Mouse (Mus musculus) embryonic facial prominence, embryonic 10.5 days (tissue): Measurements from ENCODE around the gene Serf1. TPM values are rescaled to one million over a fixed set of nuclear protein-coding genes. Genes with fewer than 3 reads are reported as not detected.
"Not testable (repeated sequence)": the region's sequence is repeated elsewhere in the genome, so short reads cannot be mapped to it uniquely, and the experiment has no call there.

Source experiments
- DNase-seq: peaks from one replicate; pipeline ENCODE4 v3.0.0-alpha.2; 2017; ENCODE audit warnings: low spot score
- H3K27ac ChIP-seq: fragments of 300-500 bp; sonication (generic); replicated peaks from 2 replicates; pipeline ENCODE4 v1.5.1; 2016; ENCODE audit warnings: mild to moderate bottlenecking
- H3K27me3 ChIP-seq: fragments of 300-500 bp; sonication (generic); replicated peaks from 2 replicates; pipeline ENCODE4 v1.6.1; 2016; ENCODE audit warnings: low read depth, mild to moderate bottlenecking; ENCODE audit not compliant: poor library complexity, severe bottlenecking
- H3K36me3 ChIP-seq: fragments of 300-500 bp; sonication (generic); replicated peaks from 2 replicates; pipeline ENCODE4 v1.6.1; 2016; ENCODE audit warnings: mild to moderate bottlenecking, moderate library complexity
- H3K4me1 ChIP-seq: fragments of 300-500 bp; sonication (generic); 2 replicates; pipeline ENCODE4 v1.6.1; 2016
- H3K4me3 ChIP-seq: fragments of 300-500 bp; sonication (generic); 2 replicates; pipeline ENCODE4 v1.5.1; 2016; ENCODE audit warnings: mild to moderate bottlenecking, moderate library complexity
- H3K9me3 ChIP-seq: fragments of 300-500 bp; sonication (generic); 2 replicates; pipeline ENCODE4 v1.6.1; 2016; ENCODE audit warnings: mild to moderate bottlenecking
- WGBS: fragments of 180-500 bp; shearing (Covaris S2); methylation state at CpG from one replicate; pipeline ENCODE4 v1.1.7; 2016; 5-methylcytosine and 5-hydroxymethylcytosine counted together
- polyA plus RNA-seq: library from polyadenylated mRNA; unstranded; fragments of >200 nt; fragmentation: Nextera tagmentation; extraction: Ambion mirVana; gene quantifications from 2 replicates; pipeline ENCODE4 v1.2.1, GENCODE M21; 2016

The Serf1 gene
- polyA plus RNA-seq, 1 experiment from 2014 or later: 192 TPM

DNA sequence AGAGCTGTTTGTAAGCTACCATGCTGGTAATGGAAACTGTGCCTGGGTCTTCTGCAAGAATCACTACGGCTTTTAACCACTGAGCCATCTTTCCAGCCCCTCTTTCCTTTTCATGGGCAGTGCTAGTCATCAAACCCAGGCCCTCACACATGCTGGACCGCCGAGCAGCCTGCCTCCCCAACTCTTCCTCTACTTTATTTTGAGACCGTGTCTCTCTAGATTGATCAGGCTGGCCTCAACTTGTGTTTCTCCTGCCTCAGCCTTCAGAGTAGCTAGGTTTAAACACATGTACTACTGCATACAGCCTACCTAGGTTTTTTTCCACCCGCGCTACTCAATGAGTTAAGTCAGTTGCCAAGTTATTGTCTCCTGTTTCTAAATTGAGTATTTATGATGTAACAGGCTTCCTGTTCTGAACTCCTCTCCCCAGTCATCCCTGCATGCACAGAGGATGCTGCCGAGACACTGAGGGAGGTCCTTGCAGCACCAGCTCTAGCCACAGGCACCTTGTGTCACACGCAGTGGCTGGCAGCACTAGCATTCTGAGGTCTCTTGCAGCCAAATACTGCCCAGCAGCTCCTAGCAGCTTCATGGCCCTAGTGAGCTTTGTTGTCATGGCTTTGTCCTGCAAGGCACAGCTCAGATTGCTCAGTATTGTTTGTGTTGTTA lies 34.0 kb downstream of the Serf1 start:
- Histone ChIP-seq H3K36me3 (peaks cover 27% of the 10 kb centered on the region), H3K27ac (no peak overlapping the region), H3K4me3 (no peak overlapping the region), H3K9me3 (no peaks in the 10 kb centered on the region), H3K4me1 (no peaks in the 10 kb centered on the region), H3K27me3 (no peaks in the 10 kb centered on the region)
- no peak for DNase-seq
- 87% methylated on average over 8 of the region's 8 CpGs for WGBS

DNA sequence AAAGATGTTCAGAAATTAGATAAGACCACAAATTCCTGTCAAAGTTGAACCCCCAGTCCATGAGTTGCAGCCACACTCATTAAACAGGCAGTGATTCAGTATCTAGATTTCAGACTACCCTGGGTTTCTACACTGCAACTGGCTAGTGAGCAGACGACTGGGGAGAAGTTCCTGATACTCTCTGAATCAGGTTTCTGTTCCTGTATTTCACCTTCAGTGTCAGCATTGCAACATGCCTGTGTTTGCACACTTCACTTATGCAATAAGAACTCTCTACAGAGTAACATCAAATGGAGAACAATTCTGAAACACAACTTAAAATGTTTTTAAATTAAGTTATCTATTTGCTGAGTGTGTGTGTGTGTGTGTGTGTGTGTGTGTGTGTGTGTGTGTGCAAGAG lies 44.8 kb downstream of the Serf1 start:
- H3K4me1 ChIP-seq: no peaks in the 10 kb centered on the region
- WGBS: 69% methylated on average over 1 of the region's 1 CpGs

DNA sequence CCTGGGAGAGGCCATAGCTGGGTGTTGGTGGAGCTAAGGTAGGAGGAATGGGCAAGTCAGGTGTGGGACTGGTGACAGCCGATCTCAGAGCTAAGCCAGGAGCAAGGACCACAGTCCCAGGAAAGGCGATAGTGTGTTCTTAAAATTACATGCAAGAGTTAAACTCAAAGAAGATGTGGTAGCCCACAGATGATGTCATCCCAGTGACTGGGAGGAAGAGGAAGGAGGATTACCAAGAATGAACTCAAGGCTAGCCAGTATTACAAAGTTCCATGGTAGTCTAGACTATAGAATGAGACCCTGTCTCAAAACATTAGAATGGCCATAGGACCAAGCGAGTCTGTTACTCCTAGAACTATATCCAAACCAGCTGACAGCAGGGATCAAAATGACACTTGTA lies 48.8 kb downstream of the Serf1 start:
- H3K4me3 ChIP-seq: no peak overlapping the region
- no peaks in the 10 kb centered on the region for H3K36me3 ChIP-seq
- no peak for DNase-seq
- no peaks in the 10 kb centered on the region for H3K4me1 ChIP-seq
- no peak overlapping the region for H3K27ac ChIP-seq
- no peaks in the 10 kb centered on the region for H3K27me3 ChIP-seq
- H3K9me3 ChIP-seq: no peaks in the 10 kb centered on the region
- 92% methylated on average over 3 of the region's 3 CpGs for WGBS

More for the DNA sequence above, 44.8 kb downstream of the Serf1 start:
- Histone ChIP-seq H3K36me3 (no peaks in the 10 kb centered on the region), H3K9me3 (no peaks in the 10 kb centered on the region), H3K4me3 (no peak overlapping the region), H3K27me3 (no peaks in the 10 kb centered on the region), H3K27ac (no peak overlapping the region)
- DNase-seq: no peak

DNA sequence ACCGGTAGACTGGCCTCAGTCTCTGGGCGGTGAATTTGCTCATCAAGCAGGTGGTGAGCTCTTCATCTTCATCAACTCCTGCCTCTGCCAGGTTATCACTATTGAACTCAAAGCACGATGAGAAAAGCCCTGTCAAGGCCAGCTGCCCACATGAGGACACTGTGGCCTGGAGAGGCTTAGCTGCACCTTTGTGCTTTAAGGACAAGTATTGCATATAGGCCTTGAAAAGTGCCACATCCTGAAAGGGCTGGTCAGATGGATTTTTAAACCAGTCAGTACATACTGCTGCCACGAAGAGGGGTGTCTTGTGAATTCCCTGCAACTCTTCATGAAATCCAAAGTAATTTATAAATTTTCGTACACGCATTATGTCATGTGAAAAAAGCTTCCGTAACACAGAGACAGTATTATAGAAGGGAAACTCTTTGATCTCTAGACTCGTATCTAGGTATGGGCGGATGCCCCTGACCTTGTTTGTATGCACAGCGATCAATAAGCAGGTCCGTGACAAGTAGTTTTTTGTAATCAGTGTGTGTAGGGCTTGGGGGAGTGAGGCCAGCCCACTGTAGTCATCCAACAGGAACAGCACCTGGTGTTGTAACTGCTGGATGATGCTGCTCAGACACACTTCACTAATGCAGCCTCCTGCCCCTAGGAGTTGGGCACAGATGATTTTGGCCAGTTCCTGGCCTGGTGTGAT lies 53.5 kb downstream of the Serf1 start:
- not testable (repeated sequence) for DNase-seq, H3K4me3 ChIP-seq, H3K9me3 ChIP-seq, H3K4me1 ChIP-seq, H3K36me3 ChIP-seq, H3K27me3 ChIP-seq, H3K27ac ChIP-seq
- 91% methylated on average over 11 of the region's 11 CpGs for WGBS

DNA sequence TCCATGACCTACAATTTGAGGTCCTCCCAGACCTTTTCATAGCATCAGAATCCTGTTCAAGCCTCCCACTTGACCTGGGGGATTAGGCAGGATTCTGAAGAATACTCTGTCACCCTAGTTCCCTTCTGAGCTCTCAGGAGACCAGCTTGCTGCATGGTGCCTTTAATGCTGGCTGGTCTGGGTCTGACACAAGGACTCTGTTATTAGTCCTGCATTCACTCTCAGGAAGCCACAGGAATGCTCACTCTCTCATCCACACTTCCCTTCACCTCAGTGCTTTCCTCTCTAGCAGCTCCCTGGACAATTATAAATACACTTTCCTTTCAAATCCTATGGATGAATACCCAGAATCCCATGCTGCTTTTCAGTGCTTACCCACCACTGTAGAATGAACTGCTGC lies 54.7 kb downstream of the Serf1 start:
- DNase-seq, H3K4me3 ChIP-seq, H3K36me3 ChIP-seq, H3K9me3 ChIP-seq, H3K27ac ChIP-seq, H3K4me1 ChIP-seq, H3K27me3 ChIP-seq: not testable (repeated sequence)

Other genes starting within 250 kb of the Serf1 start
- 2.6 and 3.6 TPM in 2 replicates for gene Cartpt, start 206.9 kb upstream of the Serf1 start, polyA plus RNA-seq
- gene Mccc2, start 92.4 kb upstream of the Serf1 start, polyA plus RNA-seq: 44.7 and 47.3 TPM in 2 replicates
- gene Bdp1, start 3.9 kb upstream of the Serf1 start, polyA plus RNA-seq: 26.5 and 28.5 TPM in 2 replicates
- gene Smn1, start 16.8 kb downstream of the Serf1 start, polyA plus RNA-seq: 95.9 and 96.2 TPM in 2 replicates
- 0.15 and 0.25 TPM in 2 replicates for gene Naip2, start 94.1 kb downstream of the Serf1 start, polyA plus RNA-seq
- 0.06 and 0.14 TPM in 2 replicates for gene Naip5, start 138.3 kb downstream of the Serf1 start, polyA plus RNA-seq
- gene Naip6, start 209.7 kb downstream of the Serf1 start, polyA plus RNA-seq: 0.04 and 0.05 TPM in 2 replicates